Mouse (Mus musculus): ENCODE measurements at regions not wholly inside any gene's neighbourhood (a gene's known extent, or its start where the extent isn't known, plus 50 kb on each side); places are given as distances from the start of the nearest gene placed in this dataset.

DNA sequence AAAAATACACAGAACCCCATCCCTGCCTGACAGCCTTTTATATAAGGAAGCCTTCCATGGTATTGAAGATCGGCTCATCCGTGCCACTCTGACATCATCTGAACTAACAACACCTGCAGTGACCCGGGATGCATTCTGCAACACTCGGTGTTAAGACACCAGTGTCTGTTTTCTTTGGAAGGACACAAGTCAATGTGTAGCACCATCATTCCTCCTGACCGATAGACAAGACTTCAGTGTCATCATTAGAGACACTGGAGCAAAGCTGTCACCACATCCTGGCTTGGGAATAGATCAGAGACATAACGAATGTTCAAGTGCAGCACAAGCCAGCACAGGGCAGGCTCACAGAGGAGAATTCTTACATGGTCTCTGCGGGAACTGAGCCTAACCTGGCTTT is 77.5 kb upstream of the Runx1 start:
- H3K36me3 ChIP-seq (ENCODE audit: insufficient read depth, low read length), result no peaks in the 10 kb centered on the region
- H3K4me1 ChIP-seq (replicated peaks; ENCODE audit: low read depth, low read length), result no peaks in the 10 kb centered on the region
- H3K27me3 ChIP-seq (ENCODE audit: insufficient read depth, low read length), result no peaks in the 10 kb centered on the region
- 0 out of 2 replicates have a peak, but pooled peaks cover 1% of the 10 kb centered on the region for H3K9me3 ChIP-seq (ENCODE audit: low read length)
- no peak overlapping the region for H3K4me3 ChIP-seq (replicated peaks; ENCODE audit: low read length)
- TF ChIP-seq POU5F1 (IDR thresholded peaks at IDR 0.05; ENCODE audit: borderline replicate concordance, low read length), result no peak
- TF ChIP-seq CTCF (conservative IDR thresholded peaks at IDR 0.05; ENCODE audit: low read length), result no peak
- no peak for TF ChIP-seq NANOG (IDR thresholded peaks at IDR 0.05; ENCODE audit: borderline replicate concordance, low read length)

DNA sequence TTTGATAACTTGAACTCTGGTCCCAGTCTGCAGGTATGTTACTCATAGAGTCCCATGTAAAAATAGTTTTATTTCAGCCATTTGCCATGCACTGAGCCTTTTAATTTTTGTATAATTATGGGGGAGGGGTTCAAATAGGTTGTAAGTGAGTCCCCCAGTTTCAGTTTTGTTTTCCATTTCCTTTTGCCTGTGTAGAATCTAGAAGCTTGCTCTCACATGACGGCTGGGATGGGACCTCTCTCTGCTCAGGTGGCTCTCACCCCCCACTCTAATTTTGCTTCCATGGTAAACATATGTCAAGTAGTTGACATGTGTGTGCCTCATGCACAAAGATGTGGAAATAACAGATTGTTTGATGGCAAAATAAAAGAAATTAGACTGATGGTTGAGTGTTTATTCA is 73.8 kb upstream of the Runx1 start:
- H3K9me3 ChIP-seq (ENCODE audit: low read length), result peaks cover 6% of the 10 kb centered on the region; the same call in 1 of the 2 replicates
- TF ChIP-seq CTCF (conservative IDR thresholded peaks at IDR 0.05; ENCODE audit: low read length) (no peak), NANOG (IDR thresholded peaks at IDR 0.05; ENCODE audit: borderline replicate concordance, low read length) (no peak), POU5F1 (IDR thresholded peaks at IDR 0.05; ENCODE audit: borderline replicate concordance, low read length) (no peak)
- no peak overlapping the region for H3K4me3 ChIP-seq (replicated peaks; ENCODE audit: low read length)
- no peaks in the 10 kb centered on the region for H3K36me3 ChIP-seq (ENCODE audit: insufficient read depth, low read length)
- H3K27me3 ChIP-seq (ENCODE audit: insufficient read depth, low read length), result no peaks in the 10 kb centered on the region
- no peaks in the 10 kb centered on the region for H3K4me1 ChIP-seq (replicated peaks; ENCODE audit: low read depth, low read length)

DNA sequence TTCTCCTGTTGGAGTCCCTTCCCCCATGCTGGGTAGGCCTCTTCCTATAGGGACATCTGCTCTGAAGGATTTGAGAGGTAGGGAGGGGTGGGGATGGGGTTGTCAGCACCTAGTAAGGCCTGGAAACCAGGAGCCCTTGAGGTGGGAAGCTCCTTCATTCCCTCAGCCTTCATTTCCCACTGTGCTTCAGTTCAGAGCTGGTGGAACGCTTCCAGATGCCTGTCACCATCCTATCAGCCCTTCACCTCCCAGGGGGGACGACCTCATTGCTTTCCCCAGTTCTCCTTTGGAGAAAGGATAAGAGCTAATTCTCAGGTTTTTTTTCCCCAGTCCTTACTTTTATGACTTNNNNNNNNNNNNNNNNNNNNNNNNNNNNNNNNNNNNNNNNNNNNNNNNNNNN is 65.8 kb upstream of the Runx1 start:
- TF ChIP-seq CTCF (conservative IDR thresholded peaks at IDR 0.05; ENCODE audit: low read length) (no peak), POU5F1 (IDR thresholded peaks at IDR 0.05; ENCODE audit: borderline replicate concordance, low read length) (no peak), NANOG (IDR thresholded peaks at IDR 0.05; ENCODE audit: borderline replicate concordance, low read length) (no peak)
- Histone ChIP-seq H3K27me3 (ENCODE audit: insufficient read depth, low read length) (no peaks in the 10 kb centered on the region), H3K4me1 (replicated peaks; ENCODE audit: low read depth, low read length) (no peaks in the 10 kb centered on the region), H3K9me3 (ENCODE audit: low read length) (peaks cover 2% of the 10 kb centered on the region; the same call in 1 of the 2 replicates), H3K36me3 (ENCODE audit: insufficient read depth, low read length) (no peaks in the 10 kb centered on the region), H3K4me3 (replicated peaks; ENCODE audit: low read length) (no peak overlapping the region)

DNA sequence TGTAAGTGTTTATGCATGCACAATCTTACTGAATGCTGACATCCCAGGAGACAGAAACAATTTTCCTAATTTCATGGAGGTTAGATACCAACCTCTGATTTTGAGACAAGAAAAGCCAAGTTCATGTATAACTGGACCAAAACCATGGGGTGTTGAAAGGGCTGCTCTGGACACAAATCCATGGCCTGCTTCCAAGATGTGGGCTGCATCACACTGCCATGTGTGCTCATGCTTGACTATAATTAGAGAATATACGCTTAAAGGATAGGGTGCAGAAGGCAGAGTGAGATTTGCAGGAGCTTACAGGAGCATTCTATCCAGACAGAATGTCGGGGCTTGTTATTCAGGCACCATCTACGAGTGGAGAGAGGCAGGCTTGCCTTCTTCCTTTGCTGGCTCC is 64.8 kb upstream of the Runx1 start:
- Histone ChIP-seq H3K27me3 (ENCODE audit: insufficient read depth, low read length) (no peaks in the 10 kb centered on the region), H3K36me3 (ENCODE audit: insufficient read depth, low read length) (no peaks in the 10 kb centered on the region), H3K4me3 (replicated peaks; ENCODE audit: low read length) (no peak overlapping the region), H3K9me3 (ENCODE audit: low read length) (peaks cover 2% of the 10 kb centered on the region; the same call in 1 of the 2 replicates), H3K4me1 (replicated peaks; ENCODE audit: low read depth, low read length) (no peaks in the 10 kb centered on the region)
- TF ChIP-seq NANOG (IDR thresholded peaks at IDR 0.05; ENCODE audit: borderline replicate concordance, low read length) (no peak), CTCF (conservative IDR thresholded peaks at IDR 0.05; ENCODE audit: low read length) (no peak), POU5F1 (IDR thresholded peaks at IDR 0.05; ENCODE audit: borderline replicate concordance, low read length) (no peak)

DNA sequence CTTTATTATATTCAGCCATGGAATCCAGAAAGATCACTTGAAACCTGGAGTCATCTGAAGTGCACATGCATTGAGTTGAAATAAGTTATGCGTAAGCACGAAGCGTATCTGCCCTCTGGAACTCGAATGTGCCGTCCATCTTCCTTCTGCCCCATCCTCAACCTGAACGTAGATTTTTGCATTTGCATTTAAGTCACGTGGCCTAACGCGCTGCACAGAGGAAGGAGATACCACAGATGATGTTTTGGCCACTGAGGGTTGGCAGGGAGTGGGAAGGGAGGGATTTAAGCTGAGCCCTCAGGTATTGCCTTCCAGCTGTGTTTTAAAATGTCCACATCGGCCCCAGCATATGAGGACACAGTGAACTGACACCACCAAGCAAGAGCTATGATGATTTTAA is 63.6 kb upstream of the Runx1 start:
- TF ChIP-seq CTCF (conservative IDR thresholded peaks at IDR 0.05; ENCODE audit: low read length) (no peak), POU5F1 (IDR thresholded peaks at IDR 0.05; ENCODE audit: borderline replicate concordance, low read length) (no peak), NANOG (IDR thresholded peaks at IDR 0.05; ENCODE audit: borderline replicate concordance, low read length) (no peak)
- Histone ChIP-seq H3K36me3 (ENCODE audit: insufficient read depth, low read length) (no peaks in the 10 kb centered on the region), H3K27me3 (ENCODE audit: insufficient read depth, low read length) (no peaks in the 10 kb centered on the region), H3K9me3 (ENCODE audit: low read length) (peaks cover 2% of the 10 kb centered on the region; the same call in 1 of the 2 replicates), H3K4me3 (replicated peaks; ENCODE audit: low read length) (no peak overlapping the region), H3K4me1 (replicated peaks; ENCODE audit: low read depth, low read length) (no peaks in the 10 kb centered on the region)

DNA sequence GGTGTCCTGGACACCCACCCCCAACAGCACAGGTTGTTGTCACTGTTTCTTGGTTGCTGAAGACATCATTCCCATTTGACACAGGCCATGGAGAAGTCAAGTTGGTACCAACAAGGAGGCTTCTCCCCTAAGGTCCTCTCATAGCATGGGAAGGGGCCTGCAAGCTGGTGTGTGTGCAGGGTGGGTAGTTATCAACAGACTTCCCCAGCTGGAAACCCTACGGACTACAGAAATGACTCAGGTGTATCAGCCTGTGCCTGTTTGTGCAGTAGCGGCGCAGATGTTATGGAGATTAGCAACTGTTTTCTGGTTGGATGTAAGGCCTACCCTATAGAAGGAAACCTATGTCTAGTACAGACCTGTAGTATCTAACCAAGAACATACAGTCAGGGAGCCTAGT is 60.3 kb upstream of the Runx1 start:
- H3K9me3 ChIP-seq (ENCODE audit: low read length), result no peaks in the 10 kb centered on the region
- no peaks in the 10 kb centered on the region for H3K27me3 ChIP-seq (ENCODE audit: insufficient read depth, low read length)
- H3K4me3 ChIP-seq (replicated peaks; ENCODE audit: low read length), result no peak overlapping the region
- no peaks in the 10 kb centered on the region for H3K36me3 ChIP-seq (ENCODE audit: insufficient read depth, low read length)
- H3K4me1 ChIP-seq (replicated peaks; ENCODE audit: low read depth, low read length), result no peaks in the 10 kb centered on the region
- TF ChIP-seq NANOG (IDR thresholded peaks at IDR 0.05; ENCODE audit: borderline replicate concordance, low read length), result no peak
- no peak for TF ChIP-seq CTCF (conservative IDR thresholded peaks at IDR 0.05; ENCODE audit: low read length)
- TF ChIP-seq POU5F1 (IDR thresholded peaks at IDR 0.05; ENCODE audit: borderline replicate concordance, low read length), result no peak

DNA sequence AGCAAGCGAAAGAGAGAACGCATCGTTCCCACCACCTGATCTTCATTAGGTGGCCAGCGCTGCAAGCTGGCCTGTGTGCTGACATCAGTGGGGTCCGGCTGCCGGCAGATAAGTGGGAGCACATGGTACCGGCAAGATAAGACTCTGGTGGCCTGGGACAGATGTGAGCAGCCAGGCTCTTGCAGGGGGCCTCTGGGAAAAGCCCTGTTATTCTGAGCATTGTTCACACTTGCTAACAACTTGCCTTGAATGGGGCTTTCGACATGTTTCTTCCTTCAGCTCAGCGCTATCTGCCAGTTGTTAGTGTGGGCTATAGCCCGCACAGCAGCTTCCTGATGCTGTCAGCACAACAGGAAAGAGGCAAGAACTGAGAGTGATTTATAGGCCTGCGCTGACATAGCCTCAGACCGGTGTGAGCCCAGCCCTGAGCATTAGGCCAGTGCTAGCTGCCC is 57.9 kb upstream of the Runx1 start:
- H3K4me3 ChIP-seq (replicated peaks; ENCODE audit: low read length), result no peak overlapping the region
- TF ChIP-seq CTCF (conservative IDR thresholded peaks at IDR 0.05; ENCODE audit: low read length), result no peak
- no peak for TF ChIP-seq NANOG (IDR thresholded peaks at IDR 0.05; ENCODE audit: borderline replicate concordance, low read length)
- no peak for TF ChIP-seq POU5F1 (IDR thresholded peaks at IDR 0.05; ENCODE audit: borderline replicate concordance, low read length)
- no peaks in the 10 kb centered on the region for H3K36me3 ChIP-seq (ENCODE audit: insufficient read depth, low read length)
- no peaks in the 10 kb centered on the region for H3K9me3 ChIP-seq (ENCODE audit: low read length)
- H3K4me1 ChIP-seq (replicated peaks; ENCODE audit: low read depth, low read length), result no peaks in the 10 kb centered on the region
- H3K27me3 ChIP-seq (ENCODE audit: insufficient read depth, low read length), result no peaks in the 10 kb centered on the region

DNA sequence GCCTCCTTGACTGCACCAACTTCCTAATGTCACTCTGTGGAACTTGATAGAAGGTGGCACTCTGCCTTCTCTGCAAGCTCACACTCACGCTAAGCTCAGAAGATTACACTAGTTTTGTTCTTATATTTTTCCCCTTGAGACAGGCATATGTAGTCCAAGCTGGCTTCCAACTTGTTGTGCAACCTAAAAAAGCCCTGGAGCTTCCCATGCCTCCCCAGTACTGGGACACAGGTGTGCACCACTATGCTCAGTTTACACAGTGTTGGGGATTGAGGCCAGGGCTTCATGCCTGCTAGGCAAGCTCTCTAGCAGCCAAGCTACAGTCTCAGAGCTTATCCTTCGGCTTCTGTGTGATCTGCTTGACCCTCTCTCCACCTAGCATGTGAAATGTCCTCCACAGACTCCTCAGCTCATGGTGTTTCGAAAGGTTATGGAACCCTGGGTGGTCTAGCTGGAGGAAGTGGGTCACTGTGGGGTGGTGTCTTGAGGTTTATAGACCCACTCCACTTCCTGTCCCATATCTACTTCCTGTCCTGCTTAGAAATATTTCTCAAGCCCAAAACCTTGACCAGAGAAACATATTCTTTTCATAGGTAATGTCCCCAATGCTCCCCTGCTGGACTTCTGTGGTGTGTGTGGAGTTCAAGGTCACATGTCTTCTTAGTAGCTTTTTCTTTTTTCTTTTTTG is 54.6 kb upstream of the Runx1 start:
- H3K36me3 ChIP-seq (ENCODE audit: insufficient read depth, low read length), result no peaks in the 10 kb centered on the region
- H3K4me3 ChIP-seq (replicated peaks; ENCODE audit: low read length), result no peak overlapping the region
- TF ChIP-seq POU5F1 (IDR thresholded peaks at IDR 0.05; ENCODE audit: borderline replicate concordance, low read length) (no peak), CTCF (conservative IDR thresholded peaks at IDR 0.05; ENCODE audit: low read length) (no peak)
- H3K27me3 ChIP-seq (ENCODE audit: insufficient read depth, low read length), result no peaks in the 10 kb centered on the region
- no peaks in the 10 kb centered on the region for H3K4me1 ChIP-seq (replicated peaks; ENCODE audit: low read depth, low read length)
- H3K9me3 ChIP-seq (ENCODE audit: low read length), result no peaks in the 10 kb centered on the region

DNA sequence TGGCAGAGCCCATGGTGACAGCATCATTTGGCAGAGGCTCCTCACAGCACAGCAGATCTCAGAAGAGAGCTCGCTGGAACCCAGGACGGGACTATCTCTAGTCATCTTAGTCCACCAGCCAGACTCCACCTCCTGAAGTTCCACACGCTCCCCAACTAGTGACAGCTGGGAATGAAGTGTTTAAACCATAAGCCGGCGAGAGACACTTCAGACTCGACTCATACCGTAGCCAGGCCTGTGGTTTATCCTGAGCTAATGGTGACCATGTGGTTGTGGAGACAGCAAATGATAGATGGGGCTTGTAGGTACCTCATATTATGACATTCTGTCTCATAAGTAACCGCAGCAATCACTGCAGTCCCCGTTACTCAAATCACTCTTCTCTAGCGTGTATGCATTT is 52.1 kb upstream of the Runx1 start:
- H3K36me3 ChIP-seq (ENCODE audit: insufficient read depth, low read length), result no peaks in the 10 kb centered on the region

More for the DNA sequence above, 52.1 kb upstream of the Runx1 start:
- Histone ChIP-seq H3K27me3 (ENCODE audit: insufficient read depth, low read length) (no peaks in the 10 kb centered on the region), H3K4me1 (replicated peaks; ENCODE audit: low read depth, low read length) (no peaks in the 10 kb centered on the region), H3K9me3 (ENCODE audit: low read length) (no peaks in the 10 kb centered on the region), H3K4me3 (replicated peaks; ENCODE audit: low read length) (no peak overlapping the region)
- TF ChIP-seq POU5F1 (IDR thresholded peaks at IDR 0.05; ENCODE audit: borderline replicate concordance, low read length), result no peak
- TF ChIP-seq NANOG (IDR thresholded peaks at IDR 0.05; ENCODE audit: borderline replicate concordance, low read length), result no peak
- TF ChIP-seq CTCF (conservative IDR thresholded peaks at IDR 0.05; ENCODE audit: low read length), result no peak

Data from E14TG2a.4 (cell line).